Mouse (Mus musculus): ENCODE measurements around the gene Omt2a. TPM values are rescaled to one million over a fixed set of nuclear protein-coding genes. Genes with fewer than 3 reads are reported as not detected.
"Not testable (repeated sequence)": the region's sequence is repeated elsewhere in the genome, so short reads cannot be mapped to it uniquely, and the experiment has no call there.

The Omt2a gene
- polyA plus RNA-seq (2012; rRNA removed): not detected in 2 replicates

GRCm38 (mm10) chr9:78314696-78315095 is at the start of gene Omt2a:
Omt2a (minus strand) TSS chr9:78314796.
- no peak for DNase-seq (ENCODE audit: low spot score)

GRCm38 (mm10) chr9:78363374-78363773 is 48.8 kb upstream of the Omt2a start:
- DNase-seq (ENCODE audit: low spot score): no peak

GRCm38 (mm10) chr9:78360484-78360872 is 45.9 kb upstream of the Omt2a start:
- no peak for DNase-seq (ENCODE audit: low spot score)

GRCm38 (mm10) chr9:78359750-78360483 is 45.3 kb upstream of the Omt2a start:
- no peak for DNase-seq (ENCODE audit: low spot score)

- peak; percentile 40 for DNase-seq (ENCODE audit: low spot score)
Measured at GRCm38 (mm10) chr9:78358053-78358452, 43.5 kb upstream of the Omt2a start.

- no peak for DNase-seq (ENCODE audit: low spot score)
Measured at GRCm38 (mm10) chr9:78355611-78356010, 41.0 kb upstream of the Omt2a start, which contains the start of gene Gsta2. Gsta2 (minus strand) TSS chr9:78355788.

GRCm38 (mm10) chr9:78354665-78355578 is 40.3 kb upstream of the Omt2a start:
- DNase-seq (ENCODE audit: low spot score): no peak

- no peak for DNase-seq (ENCODE audit: low spot score)
Measured at GRCm38 (mm10) chr9:78351504-78352220, 37.1 kb upstream of the Omt2a start.

GRCm38 (mm10) chr9:78350007-78350406 is 35.4 kb upstream of the Omt2a start:
- not testable (repeated sequence) for DNase-seq (ENCODE audit: low spot score)

GRCm38 (mm10) chr9:78349141-78349540 is 34.5 kb upstream of the Omt2a start:
- DNase-seq (ENCODE audit: low spot score): not testable (repeated sequence)

GRCm38 (mm10) chr9:78348206-78349004 is 33.8 kb upstream of the Omt2a start:
- not testable (repeated sequence) for DNase-seq (ENCODE audit: low spot score)

GRCm38 (mm10) chr9:78347004-78347403 is 32.4 kb upstream of the Omt2a start:
- DNase-seq (ENCODE audit: low spot score): no peak

GRCm38 (mm10) chr9:78345235-78345634 is 30.6 kb upstream of the Omt2a start:
- not testable (repeated sequence) for DNase-seq (ENCODE audit: low spot score)

GRCm38 (mm10) chr9:78343055-78343454 is 28.5 kb upstream of the Omt2a start:
- not testable (repeated sequence) for DNase-seq (ENCODE audit: low spot score)

GRCm38 (mm10) chr9:78342494-78342893 is 27.9 kb upstream of the Omt2a start:
- not testable (repeated sequence) for DNase-seq (ENCODE audit: low spot score)

GRCm38 (mm10) chr9:78340324-78340723 is 25.7 kb upstream of the Omt2a start:
- DNase-seq (ENCODE audit: low spot score): peak; percentile 35

- DNase-seq (ENCODE audit: low spot score): not testable (repeated sequence)
Measured at GRCm38 (mm10) chr9:78337050-78337449, 22.5 kb upstream of the Omt2a start.

- not testable (repeated sequence) for DNase-seq (ENCODE audit: low spot score)
Measured at GRCm38 (mm10) chr9:78327289-78327688, 12.7 kb upstream of the Omt2a start, which contains the start of gene Omt2b. Omt2b (plus strand) TSS chr9:78327589.

GRCm38 (mm10) chr9:78319499-78319898 is 4.9 kb upstream of the Omt2a start:
- DNase-seq (ENCODE audit: low spot score): no peak

- DNase-seq (ENCODE audit: low spot score): not testable (repeated sequence)
Measured at GRCm38 (mm10) chr9:78308122-78308521, 6.5 kb downstream of the Omt2a start.

GRCm38 (mm10) chr9:78299143-78299542 is 15.5 kb downstream of the Omt2a start:
- DNase-seq (ENCODE audit: low spot score): not testable (repeated sequence)
